Mouse (Mus musculus) yolk sac, embryonic 10.5 days (tissue): ENCODE results near the gene Dennd2c.

Experiments used
- DNase-seq: peaks from one replicate; pipeline ENCODE4 v3.0.0-alpha.2; 2017; ENCODE audit warnings: low spot score

Dennd2c gene

DNA sequence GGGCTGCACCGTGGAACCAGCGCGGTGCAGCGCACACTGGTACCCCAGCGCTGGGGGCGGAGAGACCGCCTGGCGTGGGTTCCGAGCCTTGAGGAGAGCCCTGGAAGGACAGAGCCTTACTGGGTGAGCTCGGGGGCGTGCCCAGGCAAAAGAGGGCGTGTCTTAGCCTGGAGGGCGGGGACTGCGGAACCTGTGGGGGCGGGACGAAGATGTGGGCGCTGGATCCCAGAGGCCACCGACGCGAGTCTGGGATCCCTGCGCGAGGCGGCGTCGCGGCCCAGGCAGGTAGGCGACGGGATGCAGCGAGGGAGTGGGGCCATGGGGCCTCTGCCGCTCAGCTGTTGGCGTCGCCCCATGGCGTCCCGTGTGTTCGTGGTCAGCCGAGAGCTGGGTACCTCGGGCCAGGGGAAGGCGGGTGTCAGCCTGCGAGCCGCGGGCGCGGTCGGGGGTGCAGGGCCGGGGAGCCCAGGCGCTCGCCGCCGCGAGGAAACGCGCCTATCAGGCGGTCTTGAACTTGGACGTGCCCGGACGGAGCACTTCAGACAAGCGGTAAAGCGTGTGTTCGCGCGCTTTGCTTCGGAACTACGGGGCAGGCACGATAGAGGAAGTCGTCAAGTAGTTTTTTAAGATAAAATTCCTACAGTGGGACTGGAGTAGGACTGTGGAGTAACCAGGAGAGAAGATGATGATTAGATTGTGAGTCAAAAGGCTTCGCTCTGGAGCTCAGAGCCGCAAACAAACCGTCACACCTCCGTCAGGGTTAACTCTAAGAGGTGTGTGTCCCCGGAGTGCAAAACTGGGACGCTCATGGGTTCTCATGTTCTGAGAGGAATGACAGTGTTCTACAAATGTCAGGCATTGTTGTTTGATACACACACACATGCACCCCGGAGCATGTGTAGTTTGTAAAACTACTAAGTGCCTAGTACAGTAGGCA, at the start of gene Dennd2c:
Dennd2c (plus strand) TSS at position 151 of the 937 bp plus-strand sequence.
- peak; percentile 94 for DNase-seq

DNA sequence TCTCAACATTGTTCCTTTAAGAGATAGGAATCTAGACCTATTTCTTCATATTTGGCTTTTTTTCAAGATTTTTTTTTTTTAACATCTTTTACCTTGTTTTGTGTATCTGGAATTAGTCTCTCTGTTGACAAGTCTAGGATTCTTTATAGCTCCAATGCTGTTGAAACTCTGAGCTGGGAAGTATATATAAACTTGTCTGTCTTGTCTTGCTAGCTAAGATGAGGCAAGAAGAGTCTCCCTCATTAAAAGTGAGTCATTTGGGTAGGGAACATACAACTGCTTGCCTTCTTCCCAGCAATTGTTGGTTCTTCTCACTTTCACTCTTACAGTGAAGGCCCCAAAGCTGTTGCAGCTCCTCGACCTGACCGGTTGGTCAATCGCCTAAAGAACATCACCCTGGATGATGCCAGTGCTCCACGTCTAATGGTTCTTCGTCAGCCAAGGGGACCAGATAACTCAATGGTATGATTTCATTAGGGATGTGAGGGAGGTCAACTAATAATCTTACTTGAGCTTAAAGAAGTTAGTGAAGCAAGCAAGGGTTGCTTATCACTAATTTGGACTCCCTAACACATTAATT, 46.3 kb upstream of the Dennd2c start:
- no peak for DNase-seq

DNA sequence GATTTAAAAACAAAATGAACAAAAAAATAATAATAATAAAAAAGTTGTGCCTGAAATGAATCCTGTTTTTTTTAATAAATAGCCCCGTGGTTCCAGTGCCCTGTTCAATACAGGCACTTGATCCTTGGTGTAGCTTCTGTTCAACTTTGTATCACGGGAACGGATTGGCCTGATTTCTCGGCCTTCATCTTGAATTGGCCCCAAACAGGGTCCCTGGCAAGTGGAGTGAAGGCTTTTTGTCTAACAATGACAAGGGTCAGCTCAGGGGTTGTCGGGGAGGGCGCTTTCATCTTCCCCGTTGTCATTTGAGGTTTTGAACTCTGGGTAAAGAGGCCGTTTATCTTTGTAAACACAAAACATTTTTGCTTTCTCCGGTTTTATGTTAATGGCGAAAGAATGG, 44.7 kb upstream of the Dennd2c start:
- DNase-seq = no peak

DNA sequence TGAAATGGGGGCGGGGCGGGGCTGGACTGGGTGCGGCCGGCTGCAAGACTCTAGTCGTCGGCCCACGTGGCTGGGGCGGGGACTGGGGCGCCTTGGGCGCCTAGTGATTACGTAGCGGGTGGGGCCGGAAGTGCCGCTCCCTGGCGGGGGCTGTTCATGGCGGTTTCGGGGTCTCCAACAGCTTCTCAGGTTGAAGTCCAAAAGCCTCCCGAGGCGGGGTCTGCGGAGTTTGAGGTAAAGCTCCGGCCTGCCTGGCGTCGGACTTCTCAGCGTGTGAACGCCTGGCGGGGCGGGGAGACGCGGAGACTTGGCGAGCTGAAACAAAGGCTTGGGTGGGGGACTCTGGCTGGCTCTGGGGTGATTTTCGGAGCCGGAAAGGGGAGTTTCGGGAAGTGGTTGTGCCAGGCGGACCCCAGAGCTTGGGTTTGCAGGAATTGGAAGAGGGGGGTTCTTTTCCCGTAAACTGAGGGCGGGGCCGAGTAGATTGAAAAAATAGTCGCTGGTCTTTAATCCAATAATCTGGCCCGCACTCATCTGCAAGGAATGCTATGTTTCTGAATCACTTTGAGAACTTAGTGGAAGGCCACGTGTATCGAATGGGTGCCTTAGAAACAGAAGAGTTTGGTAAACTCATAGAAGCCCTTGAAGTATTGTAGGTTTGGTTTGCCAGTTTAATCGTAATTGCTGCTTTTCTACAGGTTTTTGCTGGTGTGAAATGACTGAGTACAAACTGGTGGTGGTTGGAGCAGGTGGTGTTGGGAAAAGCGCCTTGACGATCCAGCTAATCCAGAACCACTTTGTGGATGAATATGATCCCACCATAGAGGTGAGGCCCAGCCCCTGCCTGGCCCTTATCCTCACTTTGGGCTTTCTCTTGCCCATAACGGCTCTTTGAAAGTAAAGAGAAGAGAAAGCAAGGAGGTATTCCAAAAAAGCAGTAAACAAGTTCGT, 43.9 kb upstream of the Dennd2c start, which contains the start of gene Nras:
Nras (plus strand) TSS at position 79 of the 951 bp plus-strand sequence.
- peak; percentile 97 for DNase-seq

DNA sequence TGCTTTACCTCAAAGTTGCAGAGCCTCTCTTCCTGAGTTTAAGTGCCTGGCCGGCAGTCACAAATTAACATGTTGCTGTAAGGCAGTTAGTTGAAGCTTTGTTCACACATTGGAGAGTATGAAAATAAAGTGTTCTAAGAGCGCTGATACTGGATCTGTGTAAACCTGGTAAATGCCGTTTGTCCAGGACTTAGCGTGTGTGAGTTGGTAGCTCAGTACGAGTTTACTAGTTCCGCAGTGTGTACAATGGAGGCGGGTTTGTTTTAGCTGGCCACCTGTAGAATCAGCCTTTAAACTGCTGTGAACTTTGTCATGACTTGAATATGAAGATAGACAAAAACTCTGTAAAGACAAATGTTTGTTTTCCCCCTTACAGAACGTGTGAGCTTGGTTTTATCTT, 35.5 kb upstream of the Dennd2c start:
- no peak for DNase-seq

DNA sequence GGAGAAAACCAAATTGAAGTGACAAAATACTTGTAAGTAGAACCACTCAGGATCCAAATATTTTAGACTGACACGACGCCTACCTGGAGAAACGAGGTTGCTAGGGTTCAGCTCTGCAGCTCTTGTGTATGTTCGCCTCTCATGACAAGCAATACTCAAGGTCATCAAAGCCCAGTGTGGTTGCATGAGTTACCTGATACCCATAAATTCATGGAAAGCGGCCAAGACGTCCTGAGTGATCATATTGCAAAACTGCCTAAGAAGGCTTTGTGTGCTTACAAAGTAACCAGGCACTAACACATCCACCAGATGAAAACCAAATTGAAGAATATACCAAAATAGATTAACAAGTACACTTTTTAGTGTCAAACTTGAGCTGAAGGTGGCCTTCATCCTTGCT, 33.4 kb upstream of the Dennd2c start:
- DNase-seq = no peak

DNA sequence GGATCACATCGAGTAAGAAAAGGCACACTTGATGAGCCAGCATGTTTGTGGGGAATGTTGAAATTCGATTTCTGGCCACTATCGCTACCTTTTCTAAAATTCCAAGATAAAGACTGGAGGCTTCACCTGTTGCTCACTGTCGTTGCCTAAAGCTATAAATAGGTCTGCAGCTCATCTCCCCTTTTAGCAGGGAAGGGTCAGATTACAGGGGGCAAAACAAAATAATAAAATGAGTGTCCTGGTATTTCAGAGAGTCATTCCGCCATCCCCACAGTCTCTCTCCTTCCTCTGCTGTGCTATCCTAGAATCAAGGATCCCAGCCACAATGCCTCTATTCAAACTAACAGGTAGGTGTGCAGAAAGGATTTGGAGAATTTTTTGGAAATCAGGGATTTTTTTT, 28.6 kb upstream of the Dennd2c start, which contains the start of gene Ampd1:
Ampd1 (plus strand) TSS at position 244 of the 400 bp plus-strand sequence.
- DNase-seq = no peak

DNA sequence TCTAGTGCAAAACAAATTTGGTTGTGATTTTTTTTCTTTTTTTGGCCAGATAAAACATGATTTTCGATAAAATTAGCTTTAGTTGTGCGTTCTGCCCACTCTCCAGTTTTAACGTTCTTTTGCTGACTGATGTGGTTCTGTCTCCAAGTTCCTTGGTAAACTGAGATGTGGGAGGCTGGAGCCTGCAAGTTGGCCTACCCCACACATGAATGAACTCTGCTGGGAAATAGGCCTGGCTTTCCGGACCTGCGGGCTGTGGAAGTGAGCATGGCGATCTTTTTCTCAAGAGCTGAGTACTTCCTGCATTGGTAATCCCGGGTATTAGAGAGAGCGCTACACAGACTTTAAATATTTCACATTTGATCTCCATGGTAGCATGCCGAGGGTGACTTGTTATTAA, 26.5 kb upstream of the Dennd2c start:
- DNase-seq = no peak

DNA sequence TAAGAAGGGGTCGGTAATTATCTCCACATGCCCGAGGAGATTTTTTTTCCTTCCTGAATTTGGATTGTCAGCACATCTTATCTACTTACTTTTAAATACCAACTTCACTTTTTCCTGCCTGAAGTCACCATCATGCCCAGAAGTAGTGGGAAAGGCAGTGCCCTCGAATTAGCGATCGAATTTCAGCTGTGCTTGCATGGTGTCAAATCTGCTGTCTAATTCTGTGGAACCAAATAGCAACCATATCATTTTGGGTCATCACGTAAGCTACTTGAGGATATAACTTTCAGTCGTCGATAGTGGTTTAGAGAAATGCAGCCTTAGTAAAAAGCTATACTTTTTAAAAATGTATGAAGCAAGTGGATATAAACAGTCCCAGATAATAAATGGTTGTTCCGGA, 25.9 kb upstream of the Dennd2c start:
- no peak for DNase-seq

DNA sequence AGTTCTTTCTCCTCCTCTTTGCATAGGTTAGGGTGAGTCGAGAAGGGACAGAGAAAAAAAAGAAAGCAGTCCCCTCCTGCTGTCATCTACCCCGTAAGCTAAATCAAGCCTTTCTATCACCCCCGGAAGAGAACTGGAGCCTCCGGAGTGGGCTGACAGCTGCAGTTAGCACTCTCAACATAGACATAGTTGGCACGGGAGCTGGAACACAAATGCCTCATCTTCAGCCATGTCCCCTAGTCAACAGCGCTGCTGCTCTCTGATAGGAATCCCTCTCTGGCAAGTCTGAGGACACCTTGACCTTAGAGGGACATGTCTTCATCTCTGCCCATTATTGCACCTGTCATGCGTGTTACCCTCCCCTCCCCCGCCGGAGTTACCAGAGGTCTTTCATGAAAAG, 23.1 kb upstream of the Dennd2c start:
- DNase-seq = no peak

DNA sequence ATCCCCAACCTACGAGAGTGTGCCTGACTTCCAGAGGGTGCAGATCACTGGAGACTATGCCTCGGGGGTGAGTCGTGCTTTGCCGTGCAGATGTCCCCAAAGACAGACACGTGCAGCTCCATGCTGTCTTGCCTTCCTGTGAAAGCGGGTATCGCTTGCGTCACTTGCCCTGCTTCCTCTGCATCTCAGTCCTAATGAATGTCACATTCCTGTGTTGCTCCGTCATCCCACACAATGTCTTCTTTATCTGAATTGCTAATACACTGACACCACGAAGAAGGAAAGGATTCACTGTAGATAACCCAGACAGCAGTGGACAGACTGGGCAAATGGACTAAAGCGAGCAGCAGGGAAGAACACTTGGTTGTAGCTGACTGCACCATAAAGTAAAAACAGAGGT, 21.4 kb upstream of the Dennd2c start:
- no peak for DNase-seq

DNA sequence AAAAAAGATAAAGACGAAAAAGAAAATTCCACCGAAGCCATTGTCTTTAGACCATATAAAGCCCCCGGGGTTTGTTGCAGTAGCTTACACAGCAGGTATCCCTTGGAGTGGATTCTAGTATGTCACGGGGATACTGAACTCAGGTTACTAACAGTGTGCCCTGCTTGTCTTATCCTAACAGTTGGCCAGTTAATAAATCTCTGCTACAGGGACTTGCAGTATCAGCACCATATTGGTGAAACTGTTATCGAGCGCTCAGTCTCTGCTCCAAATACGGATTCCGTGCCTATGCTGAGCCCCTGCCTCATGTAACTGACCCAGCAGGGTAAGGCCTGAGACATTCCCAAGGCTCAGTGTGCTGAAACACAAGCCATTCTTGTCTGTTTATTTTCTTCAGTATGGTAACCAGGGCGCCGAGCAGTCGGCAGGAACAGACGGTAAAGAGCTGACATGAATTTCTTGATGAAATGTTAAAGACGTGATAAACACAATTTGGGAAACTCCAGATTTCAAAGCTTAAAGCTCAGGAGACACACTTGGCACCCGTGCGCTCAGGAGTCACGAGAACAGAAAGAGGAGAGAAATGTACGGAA, 20.4 kb upstream of the Dennd2c start:
- DNase-seq = no peak

DNA sequence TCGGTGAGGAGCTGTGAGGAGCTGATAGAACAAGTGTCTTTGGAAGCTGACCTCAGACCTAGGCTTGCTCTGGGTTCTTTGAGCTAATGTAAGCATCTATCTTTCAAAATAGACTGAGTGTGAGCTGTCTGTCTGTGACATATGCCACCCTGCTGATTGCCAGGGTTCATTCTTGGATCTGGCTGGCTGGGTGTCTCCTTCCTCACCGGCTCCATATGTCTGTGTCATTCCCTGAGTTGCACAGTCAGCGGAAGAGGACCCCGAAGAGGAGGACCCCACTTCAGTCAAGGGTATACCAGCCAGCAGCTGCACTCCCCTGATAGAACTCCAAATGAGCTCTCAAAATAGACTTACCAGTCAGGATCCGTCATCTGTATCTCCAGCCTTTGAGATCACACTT, 19.6 kb upstream of the Dennd2c start:
- no peak for DNase-seq

DNA sequence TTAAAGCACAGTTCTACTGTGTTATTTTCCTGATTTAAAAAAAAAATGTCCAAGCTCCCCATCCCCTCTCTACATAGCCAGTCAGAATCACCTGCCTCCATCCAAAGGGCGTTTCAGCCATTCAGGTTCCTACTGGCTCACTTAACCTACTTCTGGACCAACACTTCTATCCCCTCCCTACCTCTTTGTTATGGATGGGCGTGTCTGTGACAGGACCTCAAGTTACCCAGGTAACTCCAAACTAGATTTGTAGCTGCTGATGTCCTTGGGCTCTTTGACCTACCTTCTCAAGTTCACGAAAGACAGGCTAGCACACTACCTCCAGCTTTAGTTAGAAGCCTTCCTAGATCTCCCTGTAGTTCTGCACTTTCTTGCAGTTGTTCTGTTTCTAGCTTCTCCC, 16.4 kb upstream of the Dennd2c start:
- DNase-seq = no peak

DNA sequence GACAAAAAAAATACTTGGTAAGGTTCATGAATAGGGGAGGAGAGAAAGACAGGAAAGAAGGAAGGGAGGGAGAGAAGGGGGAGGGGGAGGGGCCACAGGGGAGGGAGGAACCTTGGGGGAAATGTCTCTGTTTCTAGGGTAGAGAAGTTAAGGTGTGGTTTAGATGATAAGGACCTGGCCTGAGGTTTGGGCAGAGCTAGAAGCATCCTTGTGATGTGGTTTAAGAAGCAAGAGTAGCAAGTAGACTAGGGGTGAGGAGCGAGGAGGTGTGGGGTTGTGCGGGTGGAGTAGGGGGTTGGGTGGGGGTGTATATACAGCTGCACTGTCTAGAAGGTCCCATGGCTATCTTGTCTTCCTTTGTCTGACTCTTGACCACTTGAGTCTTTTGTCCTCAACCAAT, 10.7 kb upstream of the Dennd2c start:
- no peak for DNase-seq

DNA sequence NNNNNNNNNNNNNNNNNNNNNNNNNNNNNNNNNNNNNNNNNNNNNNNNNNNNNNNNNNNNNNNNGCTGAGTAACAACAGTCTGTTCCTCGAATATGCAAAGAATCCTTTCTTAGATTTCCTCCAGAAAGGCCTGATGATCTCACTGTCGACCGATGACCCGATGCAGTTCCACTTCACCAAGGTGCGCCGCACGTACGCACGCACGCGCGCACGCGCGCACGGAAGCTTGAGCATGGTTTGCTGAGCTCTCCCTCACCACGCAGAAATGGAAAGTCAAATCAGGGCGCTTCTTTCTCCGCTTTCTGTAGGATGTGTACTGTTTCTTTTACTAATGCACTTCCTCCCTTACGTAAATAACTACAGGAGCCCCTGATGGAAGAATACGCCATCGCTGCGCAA, 3.7 kb upstream of the Dennd2c start:
- no peak for DNase-seq

DNA sequence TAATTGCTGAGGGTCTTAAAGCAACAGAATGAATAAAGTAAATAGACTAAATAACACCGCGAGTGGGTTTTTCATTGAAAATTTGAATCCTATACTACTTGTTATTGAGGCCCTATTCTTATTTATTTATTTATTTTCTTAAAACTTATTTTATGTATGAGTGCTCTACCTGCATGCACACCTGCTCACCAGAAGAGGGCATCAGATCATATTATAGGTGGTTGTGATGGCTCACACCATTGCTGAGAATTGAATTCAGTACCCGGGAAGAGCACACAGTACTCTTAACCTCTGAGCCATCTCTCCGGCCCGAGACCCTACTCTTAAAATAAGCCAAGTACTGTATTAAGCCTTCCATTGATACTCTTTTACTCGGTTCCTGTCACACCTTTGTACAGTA, 2.7 kb upstream of the Dennd2c start:
- no peak for DNase-seq

DNA sequence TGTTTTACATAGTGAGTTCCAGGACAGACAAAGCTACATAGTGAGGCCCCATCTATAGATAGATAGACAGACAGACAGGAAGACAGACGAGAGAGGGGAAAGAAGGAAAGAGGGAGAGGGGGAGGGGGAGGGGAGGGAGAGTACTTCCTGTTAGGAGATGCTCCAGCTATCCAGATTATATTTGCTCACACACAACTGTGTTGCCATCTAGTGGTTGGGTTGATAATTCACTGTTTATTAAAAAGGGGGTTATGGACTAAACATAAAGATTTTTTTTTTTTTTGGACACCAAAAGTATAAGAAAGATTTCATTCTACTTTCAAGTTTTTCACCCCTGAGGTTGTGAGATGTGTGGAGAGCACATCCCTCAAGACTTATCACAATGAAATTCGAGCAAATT, 1.7 kb upstream of the Dennd2c start:
- no peak for DNase-seq

DNA sequence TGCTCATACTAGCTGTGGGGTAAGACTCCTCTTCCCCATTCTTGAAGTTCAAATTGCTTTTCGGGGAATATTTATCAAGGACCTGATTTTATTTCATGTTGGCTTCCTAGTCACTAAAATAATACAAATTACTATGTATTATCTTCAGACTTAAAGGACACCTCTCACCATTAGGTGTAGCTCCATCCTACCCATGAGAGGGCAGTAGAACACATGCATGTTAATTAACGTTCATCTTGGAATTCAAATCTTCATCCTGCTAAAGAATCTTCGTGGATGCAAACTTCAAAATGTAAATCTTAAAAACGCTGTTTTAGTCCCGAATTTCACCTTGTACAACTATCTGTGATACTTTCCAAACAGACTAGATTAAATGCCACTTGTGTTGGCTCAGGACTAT, 1.2 kb upstream of the Dennd2c start:
- no peak for DNase-seq

DNA sequence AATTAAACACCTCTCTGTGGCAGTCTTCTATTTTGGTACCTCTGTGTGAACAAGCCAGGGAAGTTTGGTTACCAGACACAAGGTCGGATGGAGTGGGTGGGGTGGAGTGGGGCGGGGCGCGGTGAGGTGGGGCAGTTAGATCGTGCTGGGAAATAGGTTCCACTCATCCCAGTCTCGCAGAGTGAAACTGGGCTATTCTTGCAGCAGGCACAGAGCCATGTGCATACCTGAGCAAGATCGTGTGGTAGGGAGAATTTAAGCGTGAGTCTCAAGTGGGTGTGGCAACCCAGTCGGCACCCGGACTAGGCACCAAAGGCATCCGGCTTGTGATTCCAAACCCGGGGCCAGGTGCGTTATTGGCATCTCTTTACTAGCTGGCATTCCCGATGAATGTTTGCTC, 495 bp upstream of the Dennd2c start:
- peak; percentile 7 for DNase-seq

DNA sequence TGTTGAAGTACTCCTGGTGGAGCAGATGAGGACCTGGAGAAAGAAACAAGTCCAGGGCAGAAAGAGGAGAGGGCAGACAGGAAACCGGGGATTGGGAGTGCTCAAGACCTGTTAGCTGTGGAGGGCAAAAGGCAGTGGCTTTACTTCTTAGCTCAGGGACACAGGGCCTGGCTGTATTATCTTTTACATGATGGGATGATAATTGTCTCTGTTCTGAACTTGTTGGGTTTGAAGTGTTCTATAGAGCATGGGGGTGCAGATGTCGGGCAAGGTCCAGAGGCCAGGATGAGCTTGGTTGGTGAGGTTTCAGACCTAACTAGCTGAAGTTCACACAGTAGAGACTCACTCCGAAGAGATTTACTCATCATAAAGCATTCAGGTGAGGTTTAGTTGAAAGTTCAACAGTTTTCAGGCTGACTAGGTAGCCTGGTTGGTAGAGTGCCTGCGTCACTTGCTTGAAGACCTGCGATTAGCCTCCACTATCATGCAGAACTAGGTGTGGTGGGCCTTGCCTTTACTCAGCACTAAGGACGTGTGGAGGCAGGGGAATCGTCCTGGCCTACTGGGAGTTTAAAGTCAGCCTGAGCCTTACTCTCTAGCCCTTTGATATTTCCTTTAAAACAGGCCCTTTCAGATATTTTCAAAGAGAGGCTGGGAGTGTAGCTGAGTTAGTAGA, 5.3 kb downstream of the Dennd2c start:
- no peak for DNase-seq
